Mouse (Mus musculus) ovary, postnatal 10 days (tissue): ENCODE results near the gene Lrrc37a.
"Not testable (repeated sequence)": the region's sequence is repeated elsewhere in the genome, so short reads cannot be mapped to it uniquely, and the experiment has no call there.

Source experiments
- DNase-seq: peaks from one replicate; pipeline ENCODE4 v3.0.0; 2022; ENCODE audit warnings: low spot score

Gene Lrrc37a

GRCm38 (mm10) chr11:103504497-103504896 is at the start of gene Lrrc37a:
Gene Lrrc37a, minus strand, starts transcription at chr11:103504597.
- DNase-seq, result no peak

GRCm38 (mm10) chr11:103534973-103535372 is 30.6 kb upstream of the Lrrc37a start:
- not testable (repeated sequence) for DNase-seq

DNA sequence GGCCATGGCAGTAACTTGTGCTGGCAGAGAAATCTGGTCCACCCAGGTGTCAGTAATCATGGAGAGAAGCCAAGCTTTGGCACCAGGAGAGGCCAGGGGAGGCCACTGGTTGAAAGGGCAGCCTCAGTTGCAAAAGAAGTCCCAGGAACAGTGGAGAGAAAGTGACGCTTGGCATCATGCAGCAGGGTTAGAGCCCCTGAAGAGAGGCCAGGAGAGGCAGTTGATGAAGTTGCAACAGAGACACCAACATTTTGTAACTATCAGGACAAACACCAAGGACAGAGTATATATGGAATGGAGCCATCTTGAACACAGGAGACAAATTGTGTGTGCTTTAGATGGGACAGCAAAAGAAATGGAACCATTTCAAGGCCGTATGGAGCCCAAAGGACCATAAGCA is 7.7 kb upstream of the Lrrc37a start:
- no peak for DNase-seq

DNA sequence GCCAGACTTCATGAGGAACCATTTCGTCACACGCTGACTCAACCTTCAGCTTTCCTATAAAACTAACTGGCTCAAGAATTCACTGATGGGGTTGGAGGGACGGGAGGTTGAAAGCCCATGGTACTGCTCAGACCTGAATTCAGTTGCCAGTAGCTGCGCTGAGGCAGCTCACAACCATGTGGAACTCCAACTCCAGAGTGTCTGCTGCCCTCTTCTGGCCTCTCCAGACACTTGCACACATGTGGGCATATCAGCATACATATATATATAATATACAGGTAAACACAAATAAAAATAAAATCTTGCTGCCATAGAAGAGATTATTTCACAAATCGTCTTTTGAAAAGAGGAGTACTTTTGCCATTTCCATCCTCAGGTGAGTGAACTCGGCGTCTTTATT is 40.0 kb downstream of the Lrrc37a start:
- no peak for DNase-seq

DNA sequence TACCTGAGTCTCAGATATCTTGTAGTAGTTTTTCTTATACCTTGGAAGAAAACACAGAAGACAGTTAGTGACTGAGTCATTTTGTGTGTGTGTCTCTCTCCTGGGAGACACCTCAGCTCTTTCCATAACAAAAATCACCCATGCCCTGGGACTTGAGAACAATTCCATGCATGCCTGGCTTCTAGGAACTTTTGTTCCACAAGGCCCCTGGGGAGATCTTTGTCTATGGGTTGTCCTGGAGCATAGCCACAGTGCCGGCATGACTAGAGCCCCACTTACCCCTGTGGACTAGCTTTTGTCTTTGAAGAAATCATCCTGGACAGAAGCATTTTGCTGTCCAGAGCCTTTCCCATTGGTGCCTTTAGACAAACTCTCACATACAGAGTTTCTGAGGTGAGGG is 53.3 kb downstream of the Lrrc37a start:
- not testable (repeated sequence) for DNase-seq

GRCm38 (mm10) chr11:103449721-103450120 is 54.7 kb downstream of the Lrrc37a start:
- DNase-seq, result not testable (repeated sequence)

GRCm38 (mm10) chr11:103443678-103444077 is 60.7 kb downstream of the Lrrc37a start:
- DNase-seq, result no peak

GRCm38 (mm10) chr11:103436282-103436681 is 68.1 kb downstream of the Lrrc37a start:
- no peak for DNase-seq

- no peak for DNase-seq
Measured at GRCm38 (mm10) chr11:103425031-103425430, 79.4 kb downstream of the Lrrc37a start.

DNA sequence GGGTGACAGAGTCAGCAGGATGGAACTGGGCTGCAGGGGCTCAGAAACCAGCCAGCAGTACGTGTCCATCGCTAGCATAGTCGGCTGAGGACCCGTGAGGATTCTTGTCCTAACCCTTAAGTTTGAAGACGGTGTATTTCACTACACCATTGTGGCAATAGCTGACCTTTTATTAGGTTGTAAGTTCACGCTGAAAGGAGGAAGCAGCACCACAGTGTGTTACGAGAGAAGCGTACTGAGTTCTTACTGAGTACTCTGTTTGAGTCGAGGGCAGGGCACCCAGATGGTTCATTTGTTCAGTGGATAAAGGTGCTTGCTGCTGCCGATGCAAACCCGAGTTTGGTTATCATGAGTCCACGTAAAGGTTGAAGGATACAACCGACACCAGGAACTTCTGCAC is 84.7 kb downstream of the Lrrc37a start:
- no peak for DNase-seq

DNA sequence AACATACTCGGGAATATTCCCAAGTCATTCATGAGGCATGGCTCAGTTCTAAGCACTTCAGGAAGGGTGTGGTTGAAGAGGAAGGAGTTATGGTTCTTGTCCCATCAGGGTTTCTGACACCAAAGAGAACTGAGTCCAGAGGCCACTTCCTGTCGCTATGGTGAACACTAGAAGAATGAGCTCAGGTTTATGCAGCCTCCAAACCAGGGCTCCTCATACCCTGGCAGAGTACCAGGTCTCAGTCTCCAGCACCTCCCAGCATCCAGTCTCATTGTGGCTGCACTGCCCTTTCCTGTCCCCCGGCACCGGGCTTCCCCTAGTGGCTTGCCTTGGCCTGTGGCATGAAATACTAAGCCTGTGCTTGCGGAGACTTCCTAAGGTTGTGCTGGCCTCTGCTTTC is 85.2 kb downstream of the Lrrc37a start:
- no peak for DNase-seq

- no peak for DNase-seq
Measured at GRCm38 (mm10) chr11:103413516-103413915, 90.9 kb downstream of the Lrrc37a start.

- DNase-seq, result no peak
Measured at GRCm38 (mm10) chr11:103412950-103413423, 91.4 kb downstream of the Lrrc37a start.

DNA sequence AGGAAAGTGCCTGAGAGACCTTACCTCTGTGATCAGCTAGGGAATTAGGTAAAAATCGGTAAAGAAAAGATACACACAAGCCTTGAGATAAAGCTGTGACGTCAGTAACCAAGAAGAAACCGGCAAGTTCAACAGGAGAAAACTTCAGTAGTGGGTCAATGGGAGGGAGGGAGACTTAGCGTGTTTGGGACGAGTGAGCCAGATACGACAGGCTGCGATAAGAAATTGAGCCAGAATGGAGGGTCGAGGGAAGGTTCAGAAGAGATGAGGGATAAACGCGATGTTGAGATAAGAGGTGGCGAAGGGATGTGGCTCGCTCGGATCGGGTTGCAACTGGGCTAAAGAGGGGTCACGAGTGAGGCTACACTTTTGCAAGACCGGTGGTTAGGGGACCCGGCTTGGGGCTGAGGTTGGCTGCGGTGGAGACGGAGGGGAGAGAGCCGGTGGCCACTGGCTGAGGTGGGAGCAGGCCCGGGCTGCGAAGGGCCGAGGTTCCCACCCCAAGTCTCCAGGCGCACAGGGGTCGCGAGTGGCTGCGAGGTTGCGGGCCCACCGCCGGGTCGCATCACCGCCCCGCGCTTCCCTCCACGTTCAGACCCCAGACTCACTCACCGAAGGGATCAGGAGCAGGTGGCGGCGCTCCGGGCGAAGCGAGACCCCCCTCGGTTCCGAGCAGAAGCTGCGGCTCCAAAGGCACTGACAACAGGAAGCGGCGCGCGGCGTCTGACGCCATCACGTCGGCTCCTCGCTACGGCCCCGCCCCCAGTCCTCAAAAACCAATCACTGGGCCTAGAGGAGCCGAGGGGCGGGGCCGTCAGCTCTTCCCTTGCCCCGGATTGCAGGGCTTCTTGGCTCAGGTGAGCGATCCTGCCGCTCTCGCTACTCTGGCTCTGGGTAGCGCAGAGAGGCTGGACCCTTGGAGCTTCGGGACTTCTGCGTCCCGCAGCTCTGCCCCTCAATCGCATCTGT is 92.1 kb downstream of the Lrrc37a start, which contains the start of gene Plekhm1:
Gene Plekhm1, minus strand, starts transcription at position 707 of the 969 bp plus-strand sequence.
- peak; percentile 85 for DNase-seq

DNA sequence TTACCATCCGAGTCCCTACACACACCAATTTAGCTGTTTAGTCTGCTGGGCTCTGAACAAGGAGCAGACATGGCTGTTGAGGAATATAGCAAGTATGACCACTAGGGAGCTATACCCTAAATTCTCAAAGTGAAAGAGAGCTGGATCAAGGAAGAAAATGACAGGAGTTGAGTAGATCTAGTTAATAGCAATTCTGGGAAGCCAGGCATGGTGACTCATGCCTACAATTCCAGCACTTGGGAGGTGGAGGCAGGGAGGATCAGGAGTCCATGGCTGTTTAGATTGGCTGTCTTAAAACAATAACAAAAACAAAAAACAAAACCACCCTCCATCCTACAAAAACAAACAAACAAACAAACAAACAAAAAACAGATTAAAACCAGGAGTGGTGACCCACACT is 93.1 kb downstream of the Lrrc37a start:
- DNase-seq, result no peak

- no peak for DNase-seq
Measured at GRCm38 (mm10) chr11:103408880-103409279, 95.5 kb downstream of the Lrrc37a start.

DNA sequence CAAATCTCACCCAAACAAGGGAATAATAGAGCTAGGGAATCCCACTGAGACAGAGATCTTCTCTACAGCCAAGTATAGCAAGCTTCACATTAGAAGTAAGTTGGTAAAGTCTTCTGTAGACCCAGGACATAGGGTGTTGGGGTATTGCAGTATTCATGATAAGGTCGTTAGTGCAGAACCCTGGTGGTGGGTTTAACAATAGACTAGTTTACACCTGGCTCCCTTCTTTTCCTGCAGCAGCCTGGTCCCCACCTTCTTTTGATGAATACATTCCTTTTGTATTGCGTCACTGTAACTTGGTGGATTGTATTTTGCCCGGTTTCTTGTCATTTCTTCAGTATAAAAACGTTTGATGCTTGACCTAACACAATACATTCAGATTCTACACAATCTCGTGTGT is 97.3 kb downstream of the Lrrc37a start:
- not testable (repeated sequence) for DNase-seq

DNA sequence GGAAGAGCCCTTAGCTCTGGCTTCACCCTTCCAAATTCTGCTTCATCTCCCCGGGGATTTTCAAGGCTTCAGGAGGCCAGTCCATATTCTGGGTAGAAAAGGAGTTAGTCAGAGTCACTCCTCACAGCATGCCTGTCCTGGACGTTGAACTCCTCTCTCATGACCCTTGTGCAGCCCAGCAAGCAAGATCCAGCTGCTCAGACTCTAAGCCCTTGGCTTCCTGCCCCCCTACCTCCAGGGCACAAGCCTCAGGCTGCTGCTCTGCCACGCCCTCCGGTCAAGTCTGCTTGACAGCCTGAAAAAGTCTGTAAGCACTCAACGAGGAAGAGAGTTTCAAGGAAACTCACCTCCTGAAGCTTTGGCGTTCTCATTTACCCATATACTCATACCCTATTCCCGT is 97.8 kb downstream of the Lrrc37a start:
- no peak for DNase-seq

- DNase-seq, result no peak
Measured at GRCm38 (mm10) chr11:103405814-103406213, 98.6 kb downstream of the Lrrc37a start.

- DNase-seq, result no peak
Measured at GRCm38 (mm10) chr11:103404618-103405017, 99.8 kb downstream of the Lrrc37a start.

- DNase-seq, result no peak
Measured at GRCm38 (mm10) chr11:103403776-103404175, 100.6 kb downstream of the Lrrc37a start.

DNA sequence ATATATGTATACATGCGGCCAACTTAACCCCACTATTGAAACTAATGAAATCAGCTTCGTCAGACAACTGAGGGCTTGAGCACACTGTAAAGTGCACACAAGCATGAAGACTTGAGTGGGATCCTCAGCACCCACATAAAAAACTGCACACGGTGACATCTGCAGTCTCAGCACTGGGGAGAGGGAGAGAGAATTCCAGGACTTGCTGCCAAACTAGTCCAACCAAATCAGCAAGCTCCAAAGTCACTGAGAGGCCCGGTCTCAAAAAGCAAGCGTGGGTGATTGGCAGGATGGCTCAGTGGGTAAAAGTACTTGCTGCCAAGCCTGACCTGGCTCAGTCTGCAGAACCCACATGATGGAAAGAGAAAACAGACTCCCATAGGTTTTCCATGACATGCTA is 101.7 kb downstream of the Lrrc37a start:
- no peak for DNase-seq

DNA sequence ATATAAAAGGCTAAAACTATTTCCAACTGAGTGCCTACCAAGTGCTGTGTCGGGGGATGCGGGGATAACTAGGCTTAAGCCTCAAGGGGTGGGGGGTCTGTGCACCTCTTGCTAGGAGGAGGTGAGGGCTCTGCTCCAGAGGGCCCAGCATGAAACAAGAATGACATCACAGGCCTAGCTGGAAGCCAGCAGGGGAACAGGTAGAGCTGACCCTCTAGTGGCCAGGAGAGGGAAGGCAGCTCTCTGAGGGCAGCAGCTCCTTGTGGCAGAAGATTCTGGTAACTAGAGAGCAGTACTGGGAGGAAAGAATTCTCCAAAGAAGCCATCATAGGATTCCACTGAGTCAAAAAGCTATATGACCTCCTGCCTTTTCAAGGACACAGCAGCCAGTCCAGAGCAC is 102.2 kb downstream of the Lrrc37a start:
- DNase-seq, result no peak
